Mouse (Mus musculus) forebrain, embryonic 15.5 days (tissue): ENCODE results near the gene Qtrt2. TPM values are rescaled to one million over a fixed set of nuclear protein-coding genes. Genes with fewer than 3 reads are reported as not detected.

Experiments
- ATAC-seq: fragments of 200-750 bp; cut with Nextera tagmentation; replicated peaks from 2 replicates; pipeline ENCODE4 v1.8.0; 2017; ENCODE audit warnings: mild to moderate bottlenecking, moderate TSS enrichment, moderate library complexity
- H3K27ac ChIP-seq: fragments of 300-500 bp; sonication (generic); replicated peaks from 2 replicates; pipeline ENCODE4 v1.5.1; 2015; ENCODE audit warnings: mild to moderate bottlenecking, inconsistent platforms
- H3K27me3 ChIP-seq: fragments of 300-500 bp; sonication (generic); 2 replicates; pipeline ENCODE4 v1.6.1; 2015; ENCODE audit warnings: inconsistent platforms
- H3K36me3 ChIP-seq: fragments of 300-500 bp; sonication (generic); 2 replicates; pipeline ENCODE4 v1.6.1; 2015; ENCODE audit warnings: mild to moderate bottlenecking, inconsistent platforms
- H3K4me1 ChIP-seq: fragments of 300-500 bp; sonication (generic); 2 replicates; pipeline ENCODE4 v1.6.1; 2015; ENCODE audit warnings: inconsistent platforms
- H3K4me2 ChIP-seq: fragments of 300-500 bp; sonication (generic); replicated peaks from 2 replicates; pipeline ENCODE4 v1.6.1; 2015; ENCODE audit warnings: mild to moderate bottlenecking, inconsistent platforms
- H3K4me3 ChIP-seq: fragments of 300-500 bp; sonication (generic); 2 replicates; pipeline ENCODE4 v1.5.1; 2015; ENCODE audit warnings: mild to moderate bottlenecking, inconsistent platforms
- H3K9ac ChIP-seq: fragments of 300-500 bp; sonication (generic); replicated peaks from 2 replicates; pipeline ENCODE4 v1.6.1; 2015; ENCODE audit warnings: mild to moderate bottlenecking, inconsistent platforms
- H3K9me3 ChIP-seq: fragments of 300-500 bp; sonication (generic); 2 replicates; pipeline ENCODE4 v1.6.1; 2016; ENCODE audit warnings: inconsistent platforms
- WGBS: fragments of 180-500 bp; shearing (Covaris S2); methylation state at CpG from one replicate; pipeline ENCODE4 v1.1.7; 2015; ENCODE audit warnings: mixed read lengths; 5-methylcytosine and 5-hydroxymethylcytosine counted together
- polyA plus RNA-seq: library from polyadenylated mRNA; unstranded; fragments of >200 nt; fragmentation: Nextera tagmentation; extraction: Ambion mirVana; gene quantifications from 2 replicates; pipeline ENCODE4 v1.2.1, GENCODE M21; 2015

Qtrt2 gene
- polyA plus RNA-seq, 1 experiment from 2014 or later = 25.1 TPM

DNA sequence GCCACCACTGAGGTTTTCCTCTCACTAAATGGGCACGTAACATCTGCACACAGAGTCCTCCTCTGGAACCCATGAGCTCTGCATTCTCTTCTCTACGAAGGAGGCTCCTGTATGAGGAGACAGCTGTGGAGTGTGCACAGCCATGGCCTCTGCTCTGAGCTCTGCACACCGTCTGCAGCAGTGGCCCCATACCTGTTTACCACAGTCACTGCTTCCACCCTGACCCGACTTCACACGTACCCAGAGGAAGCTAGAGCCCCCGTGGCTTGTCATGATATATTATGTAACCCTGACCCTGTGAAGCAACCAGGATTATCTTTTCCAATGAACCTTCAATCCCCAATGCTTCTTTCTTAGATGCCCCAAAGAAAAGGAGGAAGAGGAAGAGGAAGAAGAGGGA is 46.8 kb downstream of the Qtrt2 start:
- no peak overlapping the region for H3K9ac ChIP-seq
- H3K4me2 ChIP-seq = no peak overlapping the region
- ATAC-seq = no peak
- H3K9me3 ChIP-seq = no peaks in the 10 kb centered on the region
- WGBS = 96% methylated on average over 6 of the region's 6 CpGs
- H3K27ac ChIP-seq = no peak overlapping the region
- no peaks in the 10 kb centered on the region for H3K4me1 ChIP-seq
- no peaks in the 10 kb centered on the region for H3K27me3 ChIP-seq
- H3K36me3 ChIP-seq = peaks cover 39% of the 10 kb centered on the region
- no peak overlapping the region for H3K4me3 ChIP-seq

- H3K4me1 ChIP-seq = no peaks in the 10 kb centered on the region
- no peaks in the 10 kb centered on the region for H3K9me3 ChIP-seq
- no peak for ATAC-seq
- H3K36me3 ChIP-seq = peaks cover 41% of the 10 kb centered on the region
- H3K9ac ChIP-seq = no peak overlapping the region
- H3K4me2 ChIP-seq = no peak overlapping the region
- no peak overlapping the region for H3K4me3 ChIP-seq
- no peaks in the 10 kb centered on the region for H3K27me3 ChIP-seq
- 93% methylated on average over 7 of the region's 7 CpGs for WGBS
- no peak overlapping the region for H3K27ac ChIP-seq
Observed at GRCm38 (mm10) chr16:43871419-43871818, 55.2 kb downstream of the Qtrt2 start.

DNA sequence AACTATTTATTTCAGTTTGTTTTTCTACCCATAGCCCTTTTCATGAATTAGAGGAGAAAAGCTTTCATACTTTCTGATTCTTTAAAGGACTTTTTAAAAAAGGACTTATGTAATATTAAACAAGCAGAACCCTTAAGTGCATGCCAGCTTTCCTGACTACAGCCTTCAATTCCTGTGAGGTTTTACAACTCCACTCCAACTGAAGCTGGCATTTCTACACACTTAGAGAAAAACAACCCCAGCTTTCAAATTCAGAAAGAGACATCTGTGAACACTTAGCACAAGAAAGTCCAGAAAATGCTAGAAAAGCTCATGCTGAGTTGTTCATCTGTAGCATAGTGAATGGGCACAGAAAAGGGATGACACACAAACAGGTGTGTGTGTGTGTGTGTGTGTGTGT is 56.8 kb downstream of the Qtrt2 start:
- Histone ChIP-seq H3K4me2 (no peak overlapping the region), H3K36me3 (peaks cover 25% of the 10 kb centered on the region), H3K4me1 (no peaks in the 10 kb centered on the region), H3K4me3 (no peak overlapping the region), H3K27ac (no peak overlapping the region), H3K27me3 (no peaks in the 10 kb centered on the region), H3K9ac (no peak overlapping the region), H3K9me3 (no peaks in the 10 kb centered on the region)
- ATAC-seq = no peak

- H3K4me3 ChIP-seq = no peak overlapping the region
- no peak overlapping the region for H3K4me2 ChIP-seq
- H3K27me3 ChIP-seq = no peaks in the 10 kb centered on the region
- no peak overlapping the region for H3K27ac ChIP-seq
- H3K36me3 ChIP-seq = peaks cover 20% of the 10 kb centered on the region
- no peak for ATAC-seq
- H3K9ac ChIP-seq = no peak overlapping the region
- H3K9me3 ChIP-seq = no peaks in the 10 kb centered on the region
- no peaks in the 10 kb centered on the region for H3K4me1 ChIP-seq
- WGBS = 86% methylated on average over 6 of the region's 6 CpGs
Observed at GRCm38 (mm10) chr16:43860624-43861023, 66.0 kb downstream of the Qtrt2 start.

DNA sequence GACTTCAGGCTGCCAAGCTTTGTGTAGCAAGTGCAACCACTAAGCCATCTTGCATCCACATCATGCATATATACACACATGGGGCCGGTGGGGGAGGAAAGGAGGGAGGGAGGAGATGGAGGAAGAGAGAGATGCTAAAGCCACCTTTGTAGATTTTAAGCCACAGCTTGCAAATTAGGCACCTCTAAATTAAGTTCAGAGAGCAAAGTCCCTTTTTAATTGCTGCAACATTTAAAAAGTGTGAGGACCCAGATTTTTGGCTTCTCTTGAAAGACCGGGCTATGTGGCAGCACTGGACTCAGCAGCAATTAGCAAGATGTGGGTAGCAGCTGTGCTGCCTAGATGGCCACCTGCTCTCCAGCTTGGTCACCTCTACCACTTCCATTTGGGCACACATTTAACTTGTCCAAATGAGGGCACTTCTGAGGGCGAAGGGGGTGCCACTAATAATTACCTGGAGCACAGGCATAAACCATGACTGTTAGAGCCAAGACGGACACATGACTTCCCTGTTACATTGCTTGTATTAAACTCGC is 67.6 kb downstream of the Qtrt2 start:
- peak; percentile 78 for ATAC-seq
- whole genome bisulfite sequencing = 74% methylated on average over 5 of the region's 5 CpGs
- Histone ChIP-seq H3K4me1 (no peaks in the 10 kb centered on the region), H3K27me3 (no peaks in the 10 kb centered on the region), H3K27ac (no peak overlapping the region), H3K4me2 (no peak overlapping the region), H3K9ac (no peak overlapping the region), H3K4me3 (no peak overlapping the region), H3K9me3 (no peaks in the 10 kb centered on the region), H3K36me3 (peaks cover 16% of the 10 kb centered on the region)

DNA sequence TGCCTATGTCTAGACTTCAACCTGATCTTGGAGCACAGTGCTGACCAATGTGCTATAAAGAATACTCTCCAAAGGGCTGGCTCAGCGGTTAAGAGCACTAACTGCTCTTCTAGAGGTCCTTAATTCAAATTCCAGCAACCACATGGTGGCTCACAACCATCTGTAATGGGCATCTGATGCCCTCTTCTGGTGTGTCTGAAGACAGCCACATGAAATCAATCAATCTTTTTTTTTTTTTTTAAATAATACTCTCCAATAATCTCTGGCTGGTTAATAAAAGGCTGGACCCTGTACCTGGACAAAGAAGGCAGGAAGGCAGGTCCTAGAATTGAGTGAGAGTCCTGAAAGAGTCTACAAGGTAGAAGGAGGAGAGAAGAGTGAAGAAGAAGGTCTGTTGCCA is 76.8 kb downstream of the Qtrt2 start:
- no peaks in the 10 kb centered on the region for H3K36me3 ChIP-seq

DNA sequence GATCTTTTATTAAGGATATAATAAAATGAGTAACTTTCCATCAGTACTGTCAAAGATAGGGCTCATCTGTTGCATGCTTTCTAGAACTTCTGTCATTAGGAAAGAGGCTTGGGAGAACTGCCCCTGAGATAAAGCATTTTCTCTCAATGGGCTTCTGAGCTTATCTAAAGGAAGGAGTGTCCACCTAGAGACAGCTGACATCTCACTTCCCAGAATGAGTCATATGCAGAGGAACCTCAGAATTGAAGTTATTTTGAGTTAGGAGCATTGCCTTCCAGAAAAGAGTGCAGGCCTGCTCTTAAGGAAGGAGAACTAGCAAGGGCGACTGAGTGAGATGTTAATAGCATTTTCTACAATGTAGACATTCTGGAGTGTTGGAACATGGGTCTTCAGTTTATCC is 85.4 kb downstream of the Qtrt2 start:
- Histone ChIP-seq H3K4me2 (no peak overlapping the region), H3K27ac (no peak overlapping the region), H3K27me3 (no peaks in the 10 kb centered on the region), H3K4me3 (no peak overlapping the region), H3K36me3 (no peaks in the 10 kb centered on the region), H3K4me1 (no peaks in the 10 kb centered on the region), H3K9ac (no peak overlapping the region), H3K9me3 (no peaks in the 10 kb centered on the region)
- ATAC-seq = no peak
- WGBS = 96% methylated on average over 1 of the region's 1 CpGs

More for the DNA sequence above, 76.8 kb downstream of the Qtrt2 start:
- Histone ChIP-seq H3K4me2 (no peak overlapping the region), H3K4me1 (no peaks in the 10 kb centered on the region), H3K27me3 (no peaks in the 10 kb centered on the region), H3K27ac (no peak overlapping the region), H3K9ac (no peak overlapping the region), H3K4me3 (no peak overlapping the region), H3K9me3 (no peaks in the 10 kb centered on the region)
- 73% methylated on average over 1 of the region's 1 CpGs for WGBS
- no peak for ATAC-seq

- H3K27ac ChIP-seq = no peak overlapping the region
- WGBS = 93% methylated on average over 2 of the region's 2 CpGs
- H3K9ac ChIP-seq = no peak overlapping the region
- H3K4me3 ChIP-seq = no peak overlapping the region
- no peaks in the 10 kb centered on the region for H3K9me3 ChIP-seq
- H3K36me3 ChIP-seq = no peaks in the 10 kb centered on the region
- no peaks in the 10 kb centered on the region for H3K27me3 ChIP-seq
- no peaks in the 10 kb centered on the region for H3K4me1 ChIP-seq
- ATAC-seq = no peak
- H3K4me2 ChIP-seq = no peak overlapping the region
Observed at GRCm38 (mm10) chr16:43831957-43832356, 94.7 kb downstream of the Qtrt2 start.

- no peaks in the 10 kb centered on the region for H3K9me3 ChIP-seq
- no peaks in the 10 kb centered on the region for H3K27me3 ChIP-seq
- H3K4me2 ChIP-seq = no peak overlapping the region
- H3K4me3 ChIP-seq = no peak overlapping the region
- peak overlapping the region; percentile 49; the same call in 1 of the 2 replicates for H3K27ac ChIP-seq
- H3K9ac ChIP-seq = no peak overlapping the region
- H3K36me3 ChIP-seq = no peaks in the 10 kb centered on the region
- 43% methylated on average over 3 of the region's 3 CpGs for WGBS
- ATAC-seq = peak; percentile 66
- no peaks in the 10 kb centered on the region for H3K4me1 ChIP-seq
Observed at GRCm38 (mm10) chr16:43827492-43827891, 99.1 kb downstream of the Qtrt2 start.

- Histone ChIP-seq H3K27me3 (no peaks in the 10 kb centered on the region), H3K4me3 (no peak overlapping the region), H3K9ac (no peak overlapping the region), H3K27ac (no peak overlapping the region), H3K4me2 (no peak overlapping the region), H3K4me1 (no peaks in the 10 kb centered on the region), H3K9me3 (no peaks in the 10 kb centered on the region), H3K36me3 (no peaks in the 10 kb centered on the region)
- no peak for ATAC-seq
- 96% methylated on average over 6 of the region's 6 CpGs for WGBS
Observed at GRCm38 (mm10) chr16:43818404-43818803, 108.2 kb downstream of the Qtrt2 start.

DNA sequence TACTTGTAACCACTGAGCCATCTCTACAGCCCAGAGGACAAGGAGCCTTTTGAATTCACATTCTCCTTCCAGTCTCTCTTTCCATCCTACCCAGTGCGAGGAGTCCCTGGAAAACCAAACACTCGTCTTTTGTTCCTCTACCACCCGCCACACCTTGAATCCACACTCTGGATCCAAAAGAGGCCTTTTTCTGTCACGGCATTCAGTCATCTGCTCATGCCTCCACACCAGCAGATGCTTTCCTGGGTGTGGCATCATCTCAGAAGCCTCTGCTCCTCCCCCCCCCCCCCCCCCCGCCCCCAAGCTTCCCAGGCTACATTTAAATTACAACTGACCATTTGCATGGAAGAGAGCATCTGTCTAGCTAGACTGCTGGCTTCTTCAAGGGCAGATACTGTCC is 110.3 kb downstream of the Qtrt2 start:
- Histone ChIP-seq H3K9me3 (no peaks in the 10 kb centered on the region), H3K27me3 (no peaks in the 10 kb centered on the region), H3K27ac (no peak overlapping the region), H3K9ac (no peak overlapping the region), H3K4me3 (no peak overlapping the region), H3K36me3 (no peaks in the 10 kb centered on the region), H3K4me2 (no peak overlapping the region), H3K4me1 (no peaks in the 10 kb centered on the region)
- no peak for ATAC-seq
- WGBS = 91% methylated on average over 4 of the region's 5 CpGs

- no peak overlapping the region for H3K4me2 ChIP-seq
- no peak for ATAC-seq
- H3K27ac ChIP-seq = no peak overlapping the region
- no peaks in the 10 kb centered on the region for H3K36me3 ChIP-seq
- no peaks in the 10 kb centered on the region for H3K9me3 ChIP-seq
- no peaks in the 10 kb centered on the region for H3K27me3 ChIP-seq
- no peak overlapping the region for H3K9ac ChIP-seq
- no peaks in the 10 kb centered on the region for H3K4me1 ChIP-seq
- WGBS = 55% methylated on average over 4 of the region's 4 CpGs
- H3K4me3 ChIP-seq = no peak overlapping the region
Observed at GRCm38 (mm10) chr16:43814644-43815043, 112.0 kb downstream of the Qtrt2 start.
